Mouse (Mus musculus): Measurements from ENCODE around the gene Znhit1.
A peak's percentile ranks its signal among the peaks of the same experiment; 100 is the strongest.

Gene Znhit1

DNA sequence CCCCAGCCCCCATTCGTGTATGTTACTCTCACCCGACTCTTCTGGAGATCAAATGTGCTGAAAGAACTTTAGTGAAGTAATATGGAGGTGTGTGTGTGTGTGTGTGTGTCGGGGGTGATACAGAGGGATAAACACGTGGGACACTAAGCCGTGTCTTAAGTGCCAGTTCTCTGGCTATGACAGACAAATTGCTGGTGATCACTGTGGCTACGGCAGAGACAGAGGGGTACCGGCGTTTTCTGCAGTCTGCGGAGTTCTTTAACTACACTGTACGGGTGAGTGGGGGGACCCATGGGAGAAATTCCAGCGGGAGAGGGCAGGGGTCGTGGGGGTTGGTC, at the start of gene Znhit1:
Gene Znhit1, minus strand, starts transcription at position 88 of the 338 bp plus-strand sequence.
- DNase-seq, result no peak

DNA sequence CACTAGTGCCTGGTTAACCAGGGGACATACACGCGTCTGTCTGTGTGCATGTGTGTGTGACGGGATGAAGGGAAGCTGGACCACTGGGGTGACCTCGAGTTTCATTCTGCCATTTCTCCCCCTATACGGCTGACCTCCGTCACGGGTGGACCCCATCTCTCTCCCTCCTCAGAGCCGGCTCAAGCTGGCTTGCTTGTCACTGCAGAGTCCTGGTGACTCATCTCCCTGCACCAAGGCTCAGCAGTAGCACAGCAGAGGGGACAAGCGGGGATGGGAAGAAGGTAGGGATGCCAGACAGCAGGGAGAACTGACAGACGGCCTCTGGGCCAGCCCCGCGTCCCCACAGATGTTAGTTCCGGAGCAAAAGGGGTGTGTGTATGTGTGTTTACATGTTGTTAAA, 48.4 kb upstream of the Znhit1 start:
- no peak for DNase-seq

DNA sequence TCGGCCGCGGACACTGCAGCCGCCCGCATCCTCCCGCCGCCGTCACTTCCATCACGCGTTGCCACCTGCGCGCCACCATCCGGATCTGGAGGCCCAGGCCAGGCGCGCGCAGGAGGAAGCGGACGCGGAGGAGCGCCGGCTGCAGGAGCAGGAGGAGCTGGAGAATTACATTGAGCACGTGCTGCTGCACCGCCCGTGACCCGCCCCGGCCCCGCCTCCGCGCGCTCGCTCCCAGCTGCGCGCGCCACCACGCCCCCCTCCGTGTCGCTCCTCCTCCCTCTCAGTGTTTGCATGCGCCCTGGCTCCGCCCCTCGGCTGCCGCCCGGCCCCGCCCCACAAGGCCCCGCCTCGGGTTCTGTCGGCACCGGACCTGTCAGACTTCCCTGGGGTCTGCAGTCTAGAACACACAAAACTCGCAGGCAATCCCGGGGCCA, 44.8 kb upstream of the Znhit1 start:
- DNase-seq, result peak; percentile 97

DNA sequence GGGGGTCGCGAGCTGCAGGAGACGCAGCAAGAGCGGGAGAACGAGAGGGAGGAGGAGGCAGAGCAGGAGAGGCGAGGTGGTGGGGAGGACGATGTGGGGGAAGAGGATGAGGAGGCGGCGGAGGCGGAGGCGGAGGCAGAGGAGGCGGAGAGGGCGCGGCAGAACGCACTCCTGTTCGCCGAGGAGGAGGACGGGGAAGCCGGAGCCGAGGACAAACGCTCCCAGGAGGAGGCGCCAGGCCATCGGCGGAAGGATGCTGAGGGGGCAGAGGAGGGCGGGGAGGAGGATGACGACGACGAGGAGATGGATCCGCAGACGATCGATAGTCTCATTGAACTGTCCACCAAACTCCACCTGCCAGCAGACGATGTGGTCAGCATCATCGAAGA, 44.2 kb upstream of the Znhit1 start:
- DNase-seq, result peak; percentile 32

DNA sequence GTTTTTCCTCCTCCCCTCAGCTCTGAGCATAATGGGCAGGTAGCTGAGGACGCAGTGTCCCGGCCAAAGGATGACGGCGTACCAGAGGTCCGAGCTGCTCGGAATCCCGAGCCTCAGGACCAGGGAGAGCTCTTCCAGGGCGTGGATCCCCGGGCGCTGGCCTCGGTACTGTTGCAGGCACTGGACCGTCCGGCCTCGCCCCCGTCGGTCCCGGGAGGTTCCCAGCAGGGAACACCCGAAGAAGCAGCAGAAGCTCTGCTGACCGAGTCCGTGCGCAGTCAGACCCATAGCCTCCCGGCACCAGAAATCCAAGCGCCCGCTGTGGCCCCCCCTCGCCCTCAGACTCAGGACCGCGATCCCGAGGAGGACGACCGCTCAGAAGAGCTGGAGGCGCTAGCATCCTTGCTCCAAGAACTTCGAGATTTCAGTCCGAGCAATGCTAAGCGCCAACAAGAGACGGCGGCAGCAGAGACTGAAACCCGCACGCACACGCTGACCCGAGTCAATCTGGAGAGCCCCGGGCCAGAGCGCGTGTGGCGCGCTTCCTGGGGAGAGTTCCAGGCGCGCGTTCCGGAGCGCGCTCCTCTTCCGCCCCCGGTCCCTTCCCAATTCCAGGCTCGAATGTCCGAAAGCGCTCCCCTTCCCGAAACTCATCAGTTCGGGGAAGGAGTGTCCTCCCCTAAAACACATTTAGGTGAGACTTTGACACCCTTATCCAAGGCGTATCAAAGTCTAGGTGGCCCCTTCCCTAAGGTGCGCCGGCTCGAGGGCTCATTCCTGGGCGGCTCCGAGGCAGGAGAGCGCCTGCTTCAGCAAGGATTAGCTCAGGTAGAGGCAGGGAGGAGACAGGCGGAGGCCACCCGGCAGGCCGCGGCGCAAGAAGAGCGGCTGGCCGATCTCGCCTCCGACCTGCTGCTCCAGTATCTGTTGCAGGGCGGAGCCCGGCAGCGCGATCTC, 43.5 kb upstream of the Znhit1 start:
- peak; percentile 40 for DNase-seq

DNA sequence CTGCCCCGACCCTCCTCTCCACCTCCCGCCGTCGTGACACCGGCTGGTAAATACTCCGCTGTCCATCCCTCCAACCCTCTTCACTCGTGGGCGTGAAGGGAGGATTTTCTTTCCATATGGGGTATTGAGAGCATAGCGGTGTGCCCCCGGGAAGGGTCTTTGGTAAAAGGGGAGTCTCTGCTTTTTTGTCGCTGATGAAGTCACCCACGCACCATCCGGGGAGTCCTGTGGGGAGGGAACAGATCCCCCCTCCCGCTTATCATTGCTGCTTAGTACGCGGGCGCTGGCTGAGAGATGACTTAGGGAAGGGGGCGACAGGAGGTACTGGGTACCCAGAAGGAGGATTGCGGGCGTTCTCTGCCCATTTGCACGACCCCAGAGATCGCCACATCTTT, 42.6 kb upstream of the Znhit1 start:
- DNase-seq, result no peak

DNA sequence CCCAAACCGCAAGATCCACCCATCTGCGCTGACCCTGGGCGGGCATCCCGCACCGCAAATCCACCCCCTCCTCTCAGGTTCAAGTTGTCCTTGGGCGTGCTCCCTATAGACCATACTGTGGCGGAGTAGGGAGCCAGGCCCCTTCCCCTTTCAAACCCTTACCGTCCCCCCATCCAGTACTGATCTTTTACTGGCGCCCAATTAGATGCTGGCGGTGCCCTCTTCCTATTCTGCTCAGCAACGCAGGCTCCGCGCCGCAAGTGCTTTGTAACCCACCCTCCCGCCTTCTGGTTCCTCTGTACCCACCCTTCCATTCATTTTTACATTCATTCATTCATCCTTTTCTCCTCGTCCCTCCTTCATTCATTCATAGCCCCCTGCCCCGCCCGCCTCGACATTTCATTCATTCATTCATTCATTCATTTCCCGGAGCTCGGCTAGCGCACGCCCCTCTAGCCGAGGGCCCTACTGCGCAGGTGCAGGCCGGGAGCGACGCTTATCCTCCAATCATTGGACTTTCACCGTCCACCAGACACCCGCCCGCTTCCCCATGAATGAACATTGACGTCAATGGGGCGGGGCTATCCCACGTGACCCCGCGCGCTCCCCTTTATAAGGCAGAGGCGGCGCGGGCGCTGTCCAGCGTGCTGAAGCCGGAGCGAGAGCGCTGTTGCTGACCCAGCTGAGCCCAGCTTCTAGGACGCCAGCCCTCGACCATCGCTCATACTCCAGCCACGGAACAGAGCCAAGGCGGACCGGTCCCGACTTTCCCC, 42.0 kb upstream of the Znhit1 start:
- DNase-seq, result peak; percentile 95

DNA sequence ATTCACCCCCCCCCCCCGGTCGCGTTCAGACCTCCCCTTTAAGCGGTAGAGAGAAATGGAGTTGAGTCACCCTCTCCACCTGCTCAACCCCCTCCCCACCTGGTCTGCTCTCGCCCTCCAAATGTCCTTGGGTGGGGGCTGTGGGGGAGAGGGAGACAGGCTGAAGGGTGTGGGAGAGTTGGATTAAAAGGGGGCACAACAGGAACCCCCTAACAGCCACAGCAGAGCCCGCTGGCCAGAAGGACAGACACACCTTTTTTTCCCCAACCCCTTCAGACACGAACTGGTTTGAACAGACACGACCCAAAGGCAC, 41.4 kb upstream of the Znhit1 start:
- DNase-seq, result no peak

DNA sequence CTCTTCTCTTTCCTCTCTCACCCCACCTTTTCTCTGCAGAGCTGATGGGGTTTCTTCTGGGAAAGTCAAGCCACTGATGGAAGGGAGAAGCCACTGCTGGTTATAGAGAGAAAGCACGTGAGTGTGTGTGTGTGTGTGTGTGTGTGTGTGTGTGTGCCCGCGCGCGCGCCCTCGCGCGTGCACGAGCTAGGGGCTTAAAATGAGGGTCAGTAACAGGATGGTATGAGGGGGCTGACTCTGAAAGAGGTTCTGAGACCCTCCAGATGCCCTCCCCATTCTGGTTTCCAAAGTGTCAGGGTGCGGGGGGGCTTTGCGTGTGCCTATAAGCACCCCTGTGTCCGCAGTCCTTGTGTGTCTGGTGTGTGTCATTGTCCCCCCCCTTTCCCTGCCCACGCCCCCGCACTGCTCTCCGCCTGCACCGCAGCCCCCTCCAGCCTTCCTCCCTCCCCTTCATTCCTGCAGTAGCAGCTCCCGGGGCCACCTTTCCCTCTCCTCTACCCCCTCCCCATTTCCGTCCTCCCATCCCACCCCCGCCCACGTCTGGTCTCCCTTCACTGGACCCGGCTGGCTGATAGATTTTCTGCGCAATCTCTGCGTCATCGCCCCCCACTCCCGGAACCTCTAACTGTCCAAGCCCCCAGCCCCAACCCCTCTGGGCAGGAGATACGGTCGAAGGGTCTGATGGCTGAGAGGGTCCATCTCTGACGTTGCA, 40.9 kb upstream of the Znhit1 start:
- no peak for DNase-seq

DNA sequence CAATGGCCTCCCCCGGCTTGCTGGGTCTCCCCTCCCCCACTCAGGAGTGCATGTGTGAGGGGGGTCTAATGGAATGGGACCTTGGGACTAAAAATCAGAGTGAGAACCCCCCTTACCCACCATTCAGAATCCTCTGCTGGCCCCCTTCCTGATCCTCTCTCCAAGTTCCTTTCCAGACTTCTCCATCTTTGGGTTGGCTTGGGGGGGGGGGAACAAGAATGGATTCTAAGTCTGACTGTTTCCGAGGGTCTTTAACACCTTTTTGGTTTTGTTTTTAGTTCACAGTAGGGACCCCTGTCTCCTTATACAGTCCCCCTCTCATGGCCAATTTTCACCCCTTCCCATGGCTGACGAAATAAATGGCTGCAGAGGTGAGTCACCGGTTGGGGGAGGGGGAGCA, 38.3 kb upstream of the Znhit1 start, which contains the start of gene Vgf:
Gene Vgf, plus strand, starts transcription at position 301 of the 400 bp plus-strand sequence.
- DNase-seq, result no peak

DNA sequence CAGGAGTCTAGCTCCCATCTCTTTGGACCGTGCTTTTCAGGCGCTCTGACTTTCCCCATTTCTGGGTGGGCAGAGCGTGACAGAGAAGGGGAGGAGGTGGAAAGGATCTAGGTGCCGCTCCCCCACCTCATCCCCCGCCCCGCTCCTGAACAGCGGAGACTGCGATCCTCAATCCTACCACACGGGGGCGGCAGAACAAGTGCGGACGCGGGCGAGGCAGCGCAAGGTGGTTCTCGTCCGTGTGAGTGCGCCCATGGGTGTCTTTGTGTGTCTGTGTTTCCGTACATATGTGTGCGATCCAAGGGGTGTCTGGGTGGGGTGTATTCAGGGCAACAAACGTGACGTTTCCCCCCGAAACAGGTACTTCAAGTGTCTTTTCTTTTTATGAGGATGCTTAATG, 37.3 kb upstream of the Znhit1 start:
- DNase-seq, result peak; percentile 78

DNA sequence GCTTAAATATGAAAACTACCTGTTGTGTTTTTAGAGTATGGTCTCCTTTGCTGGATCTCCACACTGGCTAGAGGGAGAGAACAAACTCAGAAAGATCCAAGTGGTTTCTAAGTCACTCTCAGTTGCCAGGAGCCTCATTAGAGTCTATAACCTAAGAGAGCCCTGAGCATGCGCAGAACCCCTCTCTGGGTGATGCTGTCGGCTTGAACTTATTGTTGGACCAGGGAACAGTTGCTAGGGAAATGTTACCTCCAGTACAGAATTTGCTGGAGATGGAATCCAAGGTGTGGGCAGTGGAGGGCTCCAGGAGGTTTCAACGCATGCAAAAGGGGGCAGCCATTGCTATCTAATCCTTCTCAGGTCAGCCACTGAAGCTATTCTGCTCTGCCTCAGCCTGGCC, 36.5 kb upstream of the Znhit1 start:
- no peak for DNase-seq

DNA sequence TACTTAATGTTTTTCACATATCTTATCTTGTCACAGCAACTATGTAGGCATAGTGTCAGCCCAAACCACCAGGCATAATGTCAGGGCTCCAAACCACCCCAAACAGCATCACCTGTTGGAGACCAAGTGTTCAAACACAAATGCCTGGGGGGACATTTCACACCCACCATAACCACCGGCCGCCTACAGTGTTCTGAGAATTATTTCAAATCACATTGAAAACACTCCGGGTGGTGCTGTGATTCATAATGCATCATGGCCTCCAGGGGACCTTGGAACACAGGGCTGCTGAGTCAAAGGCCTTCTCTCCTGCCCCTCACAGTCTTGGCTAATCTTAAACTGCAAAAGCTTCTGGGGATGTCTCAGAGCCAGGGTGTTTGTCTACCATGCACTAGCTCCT, 28.1 kb upstream of the Znhit1 start:
- DNase-seq, result no peak

DNA sequence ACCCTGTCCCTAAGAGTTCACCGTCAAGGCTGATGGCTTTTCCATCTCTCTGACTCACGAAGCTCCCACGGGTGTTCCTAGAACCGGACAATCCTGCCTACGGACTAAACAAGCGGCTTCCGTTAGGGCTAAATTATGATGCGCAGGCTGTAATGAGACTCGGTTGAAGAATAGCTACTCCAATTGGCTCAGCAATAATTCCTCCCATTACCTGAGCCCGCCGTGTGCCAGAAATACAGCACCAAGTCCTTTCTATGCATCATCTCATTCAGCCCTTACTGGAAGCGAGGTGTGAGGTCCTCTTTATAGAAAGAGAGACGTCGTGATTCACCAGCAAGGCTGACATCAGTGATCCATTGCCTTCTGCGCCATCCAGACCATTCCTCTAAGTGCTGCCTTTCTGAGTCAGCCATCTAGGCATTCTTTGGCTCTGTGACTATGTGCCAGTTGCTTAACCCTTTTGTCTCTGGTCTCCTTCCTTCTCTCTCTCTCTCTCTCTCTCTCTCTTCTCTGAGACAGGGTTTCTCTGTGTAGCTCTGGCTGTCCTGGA, 24.7 kb upstream of the Znhit1 start:
- DNase-seq, result no peak

DNA sequence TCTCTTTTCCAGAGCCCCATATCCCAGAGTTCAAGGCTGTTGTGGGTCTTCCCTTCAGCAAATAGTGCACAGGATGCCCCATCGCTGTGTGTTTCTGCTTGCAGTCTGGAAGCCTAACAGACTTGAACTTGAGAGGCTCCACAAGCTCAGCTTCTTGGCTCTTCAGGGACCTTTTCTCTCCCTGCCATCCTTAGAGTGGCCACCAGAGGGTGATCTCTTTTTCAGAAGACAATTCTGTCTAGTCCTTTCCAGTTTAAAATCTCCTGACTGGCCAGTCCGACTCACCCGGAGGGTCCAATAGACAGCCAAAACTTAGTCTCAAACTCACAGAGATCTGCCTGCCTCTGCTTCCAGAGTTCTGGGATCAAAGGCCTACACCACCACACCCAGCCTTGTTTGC, 22.2 kb upstream of the Znhit1 start:
- DNase-seq, result peak; percentile 51

DNA sequence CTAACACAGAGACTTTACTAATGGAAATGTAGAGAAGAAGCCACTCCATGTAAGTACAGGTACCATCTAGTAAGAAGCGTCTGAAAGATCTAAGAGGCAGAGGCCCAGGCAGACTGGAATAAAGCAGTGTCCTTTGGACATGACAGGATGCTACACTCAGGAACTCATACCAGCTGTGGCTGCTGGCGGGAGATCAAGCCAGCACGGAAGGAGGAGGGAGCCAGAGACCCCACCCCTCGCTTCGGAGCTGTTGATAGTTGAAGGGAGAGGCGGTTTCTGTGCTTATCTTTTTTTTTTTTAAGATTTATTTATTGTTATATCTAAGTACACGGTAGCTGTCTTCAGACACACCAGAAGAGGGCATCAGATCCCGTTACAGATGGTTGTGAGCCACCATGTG, 19.5 kb upstream of the Znhit1 start:
- no peak for DNase-seq

DNA sequence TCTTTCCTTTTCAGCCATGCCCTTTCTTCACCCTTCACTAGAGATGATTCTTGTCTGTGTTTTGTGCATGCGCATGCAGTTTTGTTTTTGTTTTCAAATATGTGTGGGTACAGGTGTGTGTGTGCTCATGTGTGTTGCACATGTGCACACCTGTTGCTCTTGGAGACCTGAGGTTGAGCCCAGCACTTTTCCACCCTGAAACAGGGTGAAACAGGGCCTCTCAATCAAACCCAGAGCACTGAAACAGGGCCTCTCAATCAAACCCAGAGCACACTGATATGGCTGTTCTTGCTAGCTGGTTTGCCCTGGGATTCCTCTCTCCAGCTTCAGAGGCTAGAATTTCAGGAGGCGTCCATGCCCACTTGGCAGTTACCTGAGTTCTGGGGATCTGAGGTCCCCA, 12.8 kb upstream of the Znhit1 start:
- no peak for DNase-seq

DNA sequence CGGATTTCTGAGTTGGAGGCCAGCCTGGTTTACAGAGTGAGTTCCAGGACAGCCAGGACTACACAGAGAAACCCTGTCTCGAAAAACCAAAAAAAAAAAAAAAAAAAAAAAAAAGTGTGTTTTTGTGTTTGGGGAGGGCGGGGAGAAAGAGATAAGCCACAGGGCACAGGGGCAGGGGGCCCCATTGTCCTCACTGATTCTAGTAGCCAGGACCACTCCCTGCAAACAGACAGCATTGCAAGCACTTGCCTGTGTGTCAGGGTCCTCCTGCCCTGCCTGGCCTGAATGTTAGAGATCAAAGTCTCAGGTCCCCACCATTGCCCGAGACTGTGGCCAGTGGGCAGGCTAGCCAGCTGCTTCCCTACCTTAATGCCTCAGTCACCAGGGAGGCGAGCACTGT, 11.6 kb upstream of the Znhit1 start:
- peak; percentile 17 for DNase-seq

DNA sequence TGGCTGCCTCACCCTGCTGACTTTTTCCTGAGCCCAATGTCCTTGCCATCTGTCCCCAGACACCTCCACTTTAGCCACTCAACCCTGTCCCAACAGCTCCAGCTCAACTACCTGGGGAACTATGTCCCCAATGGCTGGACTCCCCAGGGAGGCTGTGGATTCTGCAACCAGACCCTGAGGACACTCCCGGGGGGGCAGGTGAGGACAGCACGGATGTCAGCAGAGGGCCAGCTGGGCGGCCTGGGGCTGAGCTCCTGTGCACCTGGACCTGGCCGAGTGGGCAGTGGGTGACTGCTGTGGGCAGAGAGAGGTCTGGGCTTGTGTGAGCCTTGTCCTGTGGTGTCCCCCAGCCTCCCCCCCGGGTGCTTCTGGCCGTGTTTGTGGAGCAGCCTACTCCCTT, 2.0 kb upstream of the Znhit1 start:
- DNase-seq, result no peak

DNA sequence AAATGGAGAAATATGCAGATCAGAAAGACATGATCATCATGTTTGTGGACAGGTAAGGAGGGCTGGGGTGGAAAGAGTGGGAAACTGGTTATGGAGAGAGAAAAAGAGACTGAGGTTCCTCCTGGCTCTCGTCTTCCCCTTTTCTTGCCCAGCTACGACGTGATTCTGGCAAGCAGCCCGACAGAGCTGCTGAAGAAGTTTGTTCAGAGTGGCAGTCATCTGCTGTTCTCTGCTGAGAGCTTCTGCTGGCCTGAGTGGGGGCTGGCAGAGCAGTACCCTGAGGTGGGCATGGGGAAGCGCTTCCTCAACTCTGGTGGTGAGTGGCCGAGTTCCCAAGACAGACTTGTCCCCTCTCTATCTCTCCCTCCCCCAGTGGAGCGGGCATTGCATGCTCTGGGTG, 599 bp upstream of the Znhit1 start:
- DNase-seq, result no peak

DNA sequence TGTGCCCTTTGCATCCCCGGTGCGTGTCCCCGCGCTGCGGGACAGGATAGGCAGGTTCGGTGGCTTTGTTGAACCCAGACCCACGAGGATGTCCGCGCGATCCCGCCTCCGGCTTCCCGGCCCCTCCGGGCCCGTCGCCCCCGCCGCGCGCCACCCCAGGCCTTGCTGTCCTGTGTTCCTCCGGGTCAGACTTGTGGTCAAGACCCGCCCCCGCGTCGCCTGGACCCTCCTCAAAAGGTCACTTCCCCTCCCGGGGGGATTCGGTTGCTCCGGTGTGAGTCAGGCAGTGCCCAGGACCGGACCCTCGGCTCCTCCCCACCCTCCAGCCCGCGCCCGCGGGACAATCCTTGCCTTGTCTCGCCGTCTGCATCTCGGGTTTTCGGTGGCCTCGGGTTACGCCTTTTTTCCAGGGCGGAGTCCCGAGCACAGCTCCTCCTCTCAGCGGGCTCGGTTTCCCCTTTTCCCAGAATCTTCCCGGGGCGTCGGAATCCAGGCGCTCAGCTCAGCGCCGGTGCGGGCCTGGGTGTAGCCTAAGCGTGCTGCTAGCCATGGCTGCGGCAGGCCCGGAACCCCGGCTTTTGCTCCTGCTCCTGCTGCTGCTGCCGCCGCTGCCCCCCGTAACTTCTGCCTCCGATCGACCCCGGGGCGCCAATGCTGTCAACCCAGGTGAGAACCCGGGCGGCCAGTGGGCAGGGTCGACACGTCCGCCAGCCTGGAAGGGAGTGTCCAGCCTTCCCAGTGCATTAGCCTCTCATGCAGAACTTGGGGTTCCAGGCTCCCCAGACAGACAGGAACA, 485 bp downstream of the Znhit1 start:
- DNase-seq, result peak; percentile 89

DNA sequence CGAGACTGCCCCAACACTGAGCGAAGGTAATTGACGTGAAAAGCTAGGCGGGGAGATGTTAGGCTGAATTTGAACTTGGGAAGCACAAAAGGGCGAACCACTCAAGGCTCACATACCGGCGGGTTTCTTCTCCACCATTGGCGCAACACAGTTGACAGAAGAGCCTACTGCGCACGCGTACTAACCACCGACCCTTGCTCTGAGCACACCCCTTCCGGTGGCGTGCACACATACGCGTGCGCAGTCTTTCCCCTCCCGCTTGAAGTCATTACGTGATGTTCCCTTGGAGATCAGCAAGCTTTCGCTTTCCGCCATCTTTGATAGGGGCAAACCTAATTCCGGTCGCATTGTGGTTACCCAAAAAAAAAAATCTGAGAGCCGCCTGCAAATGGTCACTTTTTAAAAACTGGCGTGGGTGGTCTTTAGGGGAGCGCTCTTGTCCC, 1.1 kb downstream of the Znhit1 start, which contains the start of gene Plod3:
Gene Plod3, plus strand, starts transcription at position 325 of the 443 bp plus-strand sequence.
- peak; percentile 98 for DNase-seq

All from liver (tissue).